Mouse (Mus musculus): ENCODE results near the gene Mkrn1. TPM values are rescaled to one million over a fixed set of nuclear protein-coding genes. Genes with fewer than 3 reads are reported as not detected.

Mkrn1 gene
- polyA plus RNA-seq, 2 experiments, result 116 to 198 TPM

DNA sequence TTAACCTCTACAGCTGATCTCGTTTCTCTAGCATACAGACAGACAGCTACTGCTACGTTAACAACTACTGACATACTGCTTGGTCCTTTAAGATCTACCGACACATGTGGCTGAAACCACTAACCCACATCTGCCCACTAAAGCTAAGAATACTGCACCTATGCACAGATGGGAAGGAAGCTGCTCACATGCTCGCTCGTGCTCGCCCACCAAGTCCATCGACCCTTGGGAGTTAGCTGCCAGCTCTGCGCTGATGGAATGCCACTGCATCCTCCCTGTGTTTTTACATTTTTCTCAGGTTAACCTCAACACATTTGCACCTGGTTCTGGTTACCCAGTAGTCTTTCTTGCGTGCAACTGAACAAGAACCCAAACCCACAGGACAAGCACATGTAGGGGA is 21.9 kb downstream of the Mkrn1 start:
- Histone ChIP-seq H3K4me1 (replicated peaks; ENCODE audit: control insufficient read depth in 2 of 2, insufficient read depth in 2 of 2, low read length in 1 of 2) (no peaks in the 10 kb centered on the region), H3K4me3 (ENCODE audit: insufficient read depth in 1 of 2, low read depth in 2 of 2, low read length in 2 of 2) (no peak overlapping the region), H3K4me2 (ENCODE audit: low read depth) (no peak overlapping the region), H3K9me3 (ENCODE audit: control insufficient read depth, low read length) (no peaks in the 10 kb centered on the region), H3K9ac (replicated peaks) (no peak overlapping the region), H3K27me3 (ENCODE audit: control insufficient read depth, insufficient read depth, low read length) (no peaks in the 10 kb centered on the region), H3K36me3 (replicated peaks; ENCODE audit: control insufficient read depth, insufficient read depth, low read depth) (peaks cover 54% of the 10 kb centered on the region), H3K27ac (no peak overlapping the region)
- DNase-seq (ENCODE audit: low read depth in 3 of 3, low spot score in 3 of 3) (no peak), ATAC-seq (ENCODE audit: insufficient read depth) (no peak)
- TF ChIP-seq EP300 (IDR thresholded peaks at IDR 0.05; ENCODE audit: low read depth) (no peak), CTCF (IDR thresholded peaks at IDR 0.05; ENCODE audit: low read depth) (no peak)
- WGBS (ENCODE audit: insufficient replicate concordance), result 81% methylated on average over 9 of the region's 9 CpGs

- H3K36me3 ChIP-seq (replicated peaks; ENCODE audit: control insufficient read depth, insufficient read depth, low read depth), result peaks cover 46% of the 10 kb centered on the region
- no peak overlapping the region for H3K4me3 ChIP-seq (ENCODE audit: insufficient read depth in 1 of 2, low read depth in 2 of 2, low read length in 2 of 2)
- no peak for TF ChIP-seq EP300 (IDR thresholded peaks at IDR 0.05; ENCODE audit: low read depth)
- no peak for TF ChIP-seq CTCF (IDR thresholded peaks at IDR 0.05; ENCODE audit: low read depth)
- no peaks in the 10 kb centered on the region for H3K9me3 ChIP-seq (ENCODE audit: control insufficient read depth, low read length)
- DNase-seq (ENCODE audit: low read depth in 3 of 3, low spot score in 3 of 3) (no peak), ATAC-seq (ENCODE audit: insufficient read depth) (no peak)
- WGBS (ENCODE audit: insufficient replicate concordance), result 91% methylated on average over 6 of the region's 6 CpGs
- H3K27ac ChIP-seq, result no peak overlapping the region
- H3K4me1 ChIP-seq (replicated peaks; ENCODE audit: control insufficient read depth in 2 of 2, insufficient read depth in 2 of 2, low read length in 1 of 2), result no peaks in the 10 kb centered on the region
- no peak overlapping the region for H3K4me2 ChIP-seq (ENCODE audit: low read depth)
- H3K27me3 ChIP-seq (ENCODE audit: control insufficient read depth, insufficient read depth, low read length), result no peaks in the 10 kb centered on the region
- no peak overlapping the region for H3K9ac ChIP-seq (replicated peaks)
These were observed 23.2 kb downstream of the Mkrn1 start for GRCm38 (mm10) chr6:39397046-39397445.

DNA sequence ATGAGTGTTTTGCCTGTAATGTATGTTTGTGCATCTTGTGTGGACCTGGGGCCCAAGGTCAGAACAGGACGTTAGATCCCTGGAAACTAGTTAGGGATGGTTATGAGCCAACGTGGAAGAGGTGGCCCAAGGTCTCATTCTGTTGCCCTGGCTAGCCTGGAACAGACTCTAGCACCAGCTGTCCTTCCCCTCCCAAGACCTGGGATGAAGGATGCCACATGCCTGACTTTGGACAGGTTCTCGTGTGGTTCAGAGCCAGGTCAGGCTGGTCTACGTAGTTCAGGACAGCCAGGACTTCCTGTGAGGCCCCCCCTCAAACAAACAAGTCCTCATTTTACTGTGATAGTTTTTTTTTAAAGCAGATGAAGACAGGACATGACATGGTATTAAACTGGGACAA is 24.3 kb downstream of the Mkrn1 start:
- no peak for DNase-seq (ENCODE audit: low read depth in 3 of 3, low spot score in 3 of 3)
- peaks cover 37% of the 10 kb centered on the region for H3K36me3 ChIP-seq (replicated peaks; ENCODE audit: control insufficient read depth, insufficient read depth, low read depth)
- no peaks in the 10 kb centered on the region for H3K27me3 ChIP-seq (ENCODE audit: control insufficient read depth, insufficient read depth, low read length)
- H3K9ac ChIP-seq (replicated peaks), result no peak overlapping the region
- no peaks in the 10 kb centered on the region for H3K4me1 ChIP-seq (replicated peaks; ENCODE audit: control insufficient read depth in 2 of 2, insufficient read depth in 2 of 2, low read length in 1 of 2)
- no peak for TF ChIP-seq CTCF (IDR thresholded peaks at IDR 0.05; ENCODE audit: low read depth)
- no peaks in the 10 kb centered on the region for H3K9me3 ChIP-seq (ENCODE audit: control insufficient read depth, low read length)
- WGBS (ENCODE audit: insufficient replicate concordance), result 70% methylated on average over 4 of the region's 4 CpGs
- H3K27ac ChIP-seq, result no peak overlapping the region
- no peak overlapping the region for H3K4me2 ChIP-seq (ENCODE audit: low read depth)
- no peak for ATAC-seq (ENCODE audit: insufficient read depth)
- H3K4me3 ChIP-seq (ENCODE audit: insufficient read depth in 1 of 2, low read depth in 2 of 2, low read length in 2 of 2), result no peak overlapping the region

GRCm38 (mm10) chr6:39395471-39395870 is 24.8 kb downstream of the Mkrn1 start:
- Histone ChIP-seq H3K36me3 (replicated peaks; ENCODE audit: control insufficient read depth, insufficient read depth, low read depth) (peaks cover 32% of the 10 kb centered on the region), H3K9me3 (ENCODE audit: control insufficient read depth, low read length) (no peaks in the 10 kb centered on the region), H3K9ac (replicated peaks) (no peak overlapping the region), H3K4me3 (ENCODE audit: insufficient read depth in 1 of 2, low read depth in 2 of 2, low read length in 2 of 2) (no peak overlapping the region), H3K27me3 (ENCODE audit: control insufficient read depth, insufficient read depth, low read length) (no peaks in the 10 kb centered on the region), H3K27ac (no peak overlapping the region), H3K4me2 (ENCODE audit: low read depth) (no peak overlapping the region), H3K4me1 (replicated peaks; ENCODE audit: control insufficient read depth in 2 of 2, insufficient read depth in 2 of 2, low read length in 1 of 2) (no peaks in the 10 kb centered on the region)
- TF ChIP-seq EP300 (IDR thresholded peaks at IDR 0.05; ENCODE audit: low read depth), result no peak
- no peak for TF ChIP-seq CTCF (IDR thresholded peaks at IDR 0.05; ENCODE audit: low read depth)
- ATAC-seq (ENCODE audit: insufficient read depth) (no peak), DNase-seq (ENCODE audit: low read depth in 3 of 3, low spot score in 3 of 3) (no peak)
- 84% methylated on average over 4 of the region's 4 CpGs for WGBS (ENCODE audit: insufficient replicate concordance)

DNA sequence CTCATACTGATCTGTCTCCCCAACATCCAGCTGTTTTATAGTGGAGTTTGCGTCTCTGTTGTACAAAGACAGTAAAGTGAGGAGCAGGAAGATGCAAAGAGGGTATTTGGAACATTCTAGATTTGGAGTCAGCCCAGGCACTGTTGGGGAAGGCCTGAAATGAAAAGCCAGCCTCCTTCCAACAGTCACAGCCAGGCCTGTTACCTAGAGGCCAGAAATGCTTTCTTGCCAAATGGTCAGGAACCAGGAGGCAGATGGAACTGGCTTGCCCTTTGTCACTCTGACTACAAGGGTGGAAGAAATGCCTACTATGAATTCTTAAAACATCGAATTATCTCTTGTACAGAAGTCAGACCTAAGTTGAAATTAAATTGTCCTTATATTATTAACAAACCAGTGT is 30.3 kb downstream of the Mkrn1 start:
- 76% methylated on average over 2 of the region's 2 CpGs for WGBS (ENCODE audit: insufficient replicate concordance)
- Histone ChIP-seq H3K4me1 (replicated peaks; ENCODE audit: control insufficient read depth in 2 of 2, insufficient read depth in 2 of 2, low read length in 1 of 2) (no peaks in the 10 kb centered on the region), H3K9me3 (ENCODE audit: control insufficient read depth, low read length) (no peaks in the 10 kb centered on the region), H3K36me3 (replicated peaks; ENCODE audit: control insufficient read depth, insufficient read depth, low read depth) (no peaks in the 10 kb centered on the region), H3K4me3 (ENCODE audit: insufficient read depth in 1 of 2, low read depth in 2 of 2, low read length in 2 of 2) (no peak overlapping the region), H3K27me3 (ENCODE audit: control insufficient read depth, insufficient read depth, low read length) (no peaks in the 10 kb centered on the region; the same call in 1 of the 2 replicates), H3K4me2 (ENCODE audit: low read depth) (no peak overlapping the region), H3K27ac (no peak overlapping the region), H3K9ac (replicated peaks) (no peak overlapping the region)
- ATAC-seq (ENCODE audit: insufficient read depth) (no peak), DNase-seq (ENCODE audit: low read depth in 3 of 3, low spot score in 3 of 3) (no peak)
- TF ChIP-seq EP300 (IDR thresholded peaks at IDR 0.05; ENCODE audit: low read depth) (no peak), CTCF (IDR thresholded peaks at IDR 0.05; ENCODE audit: low read depth) (no peak)
